Mouse (Mus musculus): ENCODE data around the gene Slc17a3. TPM values are rescaled to one million over a fixed set of nuclear protein-coding genes. Genes with fewer than 3 reads are reported as not detected.

Slc17a3 gene
- not detected in 2 replicates for polyA plus RNA-seq (2014; fragmentation: Nextera tagmentation; extraction: Ambion mirVana)

DNA sequence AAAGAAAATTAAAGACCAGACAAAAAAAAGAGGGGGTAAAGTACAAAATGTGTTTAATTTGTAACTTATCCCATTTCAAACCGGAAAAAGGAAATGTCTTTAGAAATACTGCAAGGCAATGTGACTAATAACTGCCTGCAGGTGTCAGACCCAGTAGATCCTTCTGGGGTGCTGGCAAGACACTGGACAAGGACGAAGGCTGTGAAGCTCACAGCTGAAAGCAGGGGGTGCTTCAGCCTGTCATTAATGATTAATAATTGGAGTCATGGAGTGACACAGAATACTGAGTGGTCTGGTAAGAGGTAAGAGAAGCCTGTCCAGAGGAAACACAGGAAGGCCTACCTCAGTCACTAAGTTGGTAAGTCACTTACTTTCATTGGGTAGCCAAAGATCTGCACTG, at the start of gene Slc17a3:
Gene Slc17a3, plus strand, starts transcription at position 127 of the 400 bp plus-strand sequence.
- Histone ChIP-seq H3K36me3 (ENCODE audit: insufficient read depth) (no peaks in the 10 kb centered on the region), H3K9me3 (ENCODE audit: low read depth, low read length) (no peaks in the 10 kb centered on the region), H3K4me2 (no peak within 1 kb of the TSS), H3K27me3 (ENCODE audit: insufficient read depth, low read length) (no peaks in the 10 kb centered on the region), H3K27ac (ENCODE audit: low read depth) (no peak within 1 kb of the TSS), H3K9ac (no peak within 1 kb of the TSS), H3K4me1 (ENCODE audit: insufficient read depth) (no peaks in the 10 kb centered on the region), H3K4me3 (ENCODE audit: low read depth, low read length) (no peak within 1 kb of the TSS)
- DNase-seq (no peak), ATAC-seq (ENCODE audit: insufficient read depth) (no peak)
- 67% methylated on average over 2 of the region's 2 CpGs for WGBS
- TF ChIP-seq CTCF (IDR thresholded peaks at IDR 0.05; ENCODE audit: low read depth), result no peak

- 39% methylated on average over 2 of the region's 2 CpGs for WGBS
- H3K4me1 ChIP-seq (ENCODE audit: insufficient read depth), result no peaks in the 10 kb centered on the region
- H3K4me2 ChIP-seq, result no peak overlapping the region
- H3K36me3 ChIP-seq (ENCODE audit: insufficient read depth), result no peaks in the 10 kb centered on the region
- H3K4me3 ChIP-seq (ENCODE audit: low read depth, low read length), result no peak overlapping the region
- H3K27ac ChIP-seq (ENCODE audit: low read depth), result no peak overlapping the region
- ATAC-seq (ENCODE audit: insufficient read depth) (no peak), DNase-seq (peak; percentile 92)
- H3K9me3 ChIP-seq (ENCODE audit: low read depth, low read length), result no peaks in the 10 kb centered on the region
- TF ChIP-seq CTCF (IDR thresholded peaks at IDR 0.05; ENCODE audit: low read depth), result peak; percentile 87
- no peak overlapping the region for H3K9ac ChIP-seq
- H3K27me3 ChIP-seq (ENCODE audit: insufficient read depth, low read length), result no peaks in the 10 kb centered on the region
Measured at GRCm38 (mm10) chr13:23792520-23792919, 46.7 kb upstream of the Slc17a3 start.

DNA sequence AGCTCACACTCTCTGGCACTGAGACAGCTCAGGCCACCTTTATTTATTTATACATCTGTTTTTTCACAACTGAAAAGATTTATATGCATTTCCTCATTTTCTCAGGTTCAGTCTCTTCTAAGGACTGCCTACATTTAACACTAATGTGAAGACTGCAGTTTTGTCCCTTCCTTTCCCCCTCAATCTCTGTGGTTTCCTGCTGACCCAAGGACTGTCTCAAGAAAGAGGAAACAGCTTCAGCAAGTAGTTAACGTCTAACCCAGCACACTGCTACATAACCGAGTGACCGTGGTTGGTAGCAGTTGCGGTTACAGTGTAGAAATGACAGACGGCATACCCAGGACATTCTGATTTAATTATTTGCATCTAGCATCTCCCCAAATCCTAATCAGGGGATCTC, 39.8 kb upstream of the Slc17a3 start:
- Histone ChIP-seq H3K4me3 (ENCODE audit: low read depth, low read length) (no peak overlapping the region), H3K27me3 (ENCODE audit: insufficient read depth, low read length) (no peaks in the 10 kb centered on the region), H3K36me3 (ENCODE audit: insufficient read depth) (no peaks in the 10 kb centered on the region), H3K4me2 (no peak overlapping the region), H3K4me1 (ENCODE audit: insufficient read depth) (no peaks in the 10 kb centered on the region), H3K9ac (no peak overlapping the region), H3K9me3 (ENCODE audit: low read depth, low read length) (no peaks in the 10 kb centered on the region), H3K27ac (ENCODE audit: low read depth) (no peak overlapping the region)
- 73% methylated on average over 5 of the region's 5 CpGs for WGBS
- DNase-seq (peak; percentile 12), ATAC-seq (ENCODE audit: insufficient read depth) (no peak)
- no peak for TF ChIP-seq CTCF (IDR thresholded peaks at IDR 0.05; ENCODE audit: low read depth)

GRCm38 (mm10) chr13:23804532-23804931, 34.7 kb upstream of the Slc17a3 start:
- H3K36me3 ChIP-seq (ENCODE audit: insufficient read depth), result no peaks in the 10 kb centered on the region
- H3K9me3 ChIP-seq (ENCODE audit: low read depth, low read length), result no peaks in the 10 kb centered on the region
- no peak for DNase-seq
- no peak for ATAC-seq (ENCODE audit: insufficient read depth)
- no peak for TF ChIP-seq CTCF (IDR thresholded peaks at IDR 0.05; ENCODE audit: low read depth)
- 64% methylated on average over 2 of the region's 2 CpGs for WGBS
- no peak overlapping the region for H3K9ac ChIP-seq
- H3K4me3 ChIP-seq (ENCODE audit: low read depth, low read length), result no peak overlapping the region
- no peaks in the 10 kb centered on the region for H3K4me1 ChIP-seq (ENCODE audit: insufficient read depth)
- H3K27me3 ChIP-seq (ENCODE audit: insufficient read depth, low read length), result no peaks in the 10 kb centered on the region
- no peak overlapping the region for H3K4me2 ChIP-seq
- no peak overlapping the region for H3K27ac ChIP-seq (ENCODE audit: low read depth)

- WGBS, result 63% methylated on average over 15 of the region's 15 CpGs
- peak; percentile 23 for DNase-seq
- H3K36me3 ChIP-seq (ENCODE audit: insufficient read depth), result no peaks in the 10 kb centered on the region
- no peaks in the 10 kb centered on the region for H3K9me3 ChIP-seq (ENCODE audit: low read depth, low read length)
- no peak for ATAC-seq (ENCODE audit: insufficient read depth)
- H3K4me2 ChIP-seq, result no peak within 1 kb of the TSS
- H3K9ac ChIP-seq, result no peak within 1 kb of the TSS
- no peaks in the 10 kb centered on the region for H3K4me1 ChIP-seq (ENCODE audit: insufficient read depth)
- TF ChIP-seq CTCF (IDR thresholded peaks at IDR 0.05; ENCODE audit: low read depth), result no peak
- no peak within 1 kb of the TSS for H3K27ac ChIP-seq (ENCODE audit: low read depth)
- H3K4me3 ChIP-seq (ENCODE audit: low read depth, low read length), result no peak within 1 kb of the TSS
- no peaks in the 10 kb centered on the region for H3K27me3 ChIP-seq (ENCODE audit: insufficient read depth, low read length)
Measured at GRCm38 (mm10) chr13:23806422-23807052, 32.7 kb upstream of the Slc17a3 start, which contains the start of gene Slc17a2. Slc17a2 (plus strand) TSS chr13:23806993.

DNA sequence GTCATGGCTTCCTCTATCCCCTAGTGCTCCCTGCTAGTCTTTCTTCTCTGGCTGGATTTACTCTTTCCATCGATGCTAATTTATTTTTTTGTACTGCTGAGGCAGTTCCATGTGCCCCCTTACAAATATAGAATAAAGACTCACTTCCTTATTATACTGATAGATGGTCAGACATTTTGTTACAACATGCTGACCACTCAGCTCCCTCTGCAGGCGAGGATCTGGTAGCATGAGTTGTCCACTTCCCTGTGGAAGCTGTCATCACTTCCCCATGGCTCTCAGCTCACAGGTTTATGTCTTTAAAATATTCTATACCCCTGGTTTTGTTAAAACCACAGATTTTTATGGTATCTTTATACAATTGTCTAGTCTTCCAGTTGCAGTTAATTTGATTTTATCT, 23.1 kb upstream of the Slc17a3 start:
- H3K9me3 ChIP-seq (ENCODE audit: low read depth, low read length), result no peaks in the 10 kb centered on the region
- H3K4me2 ChIP-seq, result no peak overlapping the region
- no peak for ATAC-seq (ENCODE audit: insufficient read depth)
- no peak for TF ChIP-seq CTCF (IDR thresholded peaks at IDR 0.05; ENCODE audit: low read depth)
- no peak overlapping the region for H3K9ac ChIP-seq
- 57% methylated on average over 2 of the region's 2 CpGs for WGBS
- H3K27me3 ChIP-seq (ENCODE audit: insufficient read depth, low read length), result no peaks in the 10 kb centered on the region
- H3K36me3 ChIP-seq (ENCODE audit: insufficient read depth), result no peaks in the 10 kb centered on the region
- no peak overlapping the region for H3K27ac ChIP-seq (ENCODE audit: low read depth)
- H3K4me3 ChIP-seq (ENCODE audit: low read depth, low read length), result no peak overlapping the region
- peak; percentile 15 for DNase-seq
- no peaks in the 10 kb centered on the region for H3K4me1 ChIP-seq (ENCODE audit: insufficient read depth)

DNA sequence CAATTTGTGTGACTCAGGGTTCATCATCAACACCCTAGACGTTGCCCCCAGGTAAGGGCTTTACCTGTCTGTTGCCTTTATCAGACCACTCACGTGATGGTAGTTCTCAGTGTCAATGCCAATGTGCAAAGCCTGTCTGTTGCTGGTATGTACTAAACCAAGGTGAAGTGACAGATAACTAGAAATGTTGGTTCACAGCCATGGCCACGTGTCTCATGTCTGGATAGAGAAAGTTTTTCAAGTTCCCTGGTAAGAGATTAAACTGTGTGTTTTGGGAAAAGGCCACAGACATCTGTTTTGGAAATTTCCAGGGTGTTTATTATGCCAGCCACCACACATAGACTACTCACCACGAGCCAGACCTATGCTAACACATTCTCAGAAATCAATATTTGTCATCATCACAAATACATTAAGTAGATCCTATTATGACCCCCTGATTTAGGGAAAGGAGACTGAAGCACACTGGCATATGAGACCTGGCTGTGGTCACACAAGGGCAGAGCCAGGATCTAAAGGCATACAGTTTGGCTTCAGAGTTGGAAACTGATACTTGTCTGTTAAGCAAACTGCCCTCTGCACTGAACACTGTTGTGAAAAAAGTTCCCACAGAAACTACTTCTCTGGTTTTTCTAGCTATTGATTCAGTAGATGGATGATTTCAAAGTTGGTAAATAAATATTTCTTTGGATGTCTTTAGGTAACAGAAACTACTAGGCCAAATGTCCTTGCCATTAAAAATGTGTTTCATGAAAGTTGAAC, 18.9 kb upstream of the Slc17a3 start:
- H3K36me3 ChIP-seq (ENCODE audit: insufficient read depth), result no peaks in the 10 kb centered on the region
- no peak for TF ChIP-seq CTCF (IDR thresholded peaks at IDR 0.05; ENCODE audit: low read depth)
- WGBS, result 49% methylated on average over 4 of the region's 4 CpGs
- H3K9ac ChIP-seq, result no peak overlapping the region
- no peaks in the 10 kb centered on the region for H3K4me1 ChIP-seq (ENCODE audit: insufficient read depth)
- H3K4me2 ChIP-seq, result no peak overlapping the region
- H3K9me3 ChIP-seq (ENCODE audit: low read depth, low read length), result no peaks in the 10 kb centered on the region
- no peak for DNase-seq
- no peak overlapping the region for H3K4me3 ChIP-seq (ENCODE audit: low read depth, low read length)
- no peaks in the 10 kb centered on the region for H3K27me3 ChIP-seq (ENCODE audit: insufficient read depth, low read length)
- no peak for ATAC-seq (ENCODE audit: insufficient read depth)
- H3K27ac ChIP-seq (ENCODE audit: low read depth), result no peak overlapping the region

Data from lung, embryonic 14.5 days (tissue).